Mouse (Mus musculus) intestine, postnatal 0 days (tissue): ENCODE results near the gene Rnaseh2a. TPM values are rescaled to one million over a fixed set of nuclear protein-coding genes. Genes with fewer than 3 reads are reported as not detected.
A peak's percentile ranks its signal among the peaks of the same experiment; 100 is the strongest.

Source experiments
- ATAC-seq: fragments of 200-750 bp; cut with Nextera tagmentation; 2 replicates; pipeline ENCODE4 v1.8.0; 2017; ENCODE audit warnings: mild to moderate bottlenecking, moderate TSS enrichment, moderate library complexity
- H3K27ac ChIP-seq: fragments of 300-500 bp; sonication (generic); 2 replicates; pipeline ENCODE4 v1.5.1; 2014; ENCODE audit warnings: mild to moderate bottlenecking, low read depth, low read length, moderate library complexity
- H3K27me3 ChIP-seq: fragments of 300-500 bp; sonication (generic); replicated peaks from 2 replicates; pipeline ENCODE4 v1.6.1; 2014; ENCODE audit warnings: low read length, mixed read lengths; ENCODE audit not compliant: control insufficient read depth, insufficient read depth
- H3K36me3 ChIP-seq: fragments of 300-500 bp; sonication (generic); 2 replicates; pipeline ENCODE4 v1.6.1; 2014; ENCODE audit warnings: mild to moderate bottlenecking, moderate library complexity; ENCODE audit not compliant: control insufficient read depth, insufficient read depth
- H3K4me1 ChIP-seq: fragments of 300-500 bp; sonication (generic); replicated peaks from 2 replicates; pipeline ENCODE4 v1.6.1; 2014; ENCODE audit warnings: antibody characterized with exemption, low read length, mixed read lengths; ENCODE audit not compliant: control insufficient read depth, insufficient read depth
- H3K4me2 ChIP-seq: fragments of 300-500 bp; sonication (generic); replicated peaks from 2 replicates; pipeline ENCODE4 v1.6.1; 2014; ENCODE audit warnings: low read depth, mild to moderate bottlenecking, moderate library complexity
- H3K4me3 ChIP-seq: fragments of 300-500 bp; sonication (generic); 2 replicates; pipeline ENCODE4 v1.5.1; 2014; ENCODE audit warnings: low read depth, low read length
- H3K9ac ChIP-seq: fragments of 300-500 bp; sonication (generic); 2 replicates; pipeline ENCODE4 v1.6.1; 2014; ENCODE audit warnings: mild to moderate bottlenecking, low read depth, low read length
- H3K9me3 ChIP-seq: fragments of 300-500 bp; sonication (generic); 2 replicates; pipeline ENCODE4 v1.6.1; 2016; ENCODE audit warnings: mixed run types; ENCODE audit not compliant: control insufficient read depth
- CTCF ChIP-seq: sonication (generic); IDR thresholded peaks from 2 replicates; pipeline ENCODE4 v1.5.1; 2016; ENCODE audit warnings: low read depth, mild to moderate bottlenecking, control low read depth, antibody characterized with exemption, moderate library complexity
- WGBS: fragments of 180-500 bp; shearing (Covaris S2); extraction: QIAGEN DNeasy Blood & Tissue Kit; methylation state at CpG from one replicate; pipeline ENCODE4 v1.1.7; 2014; 5-methylcytosine and 5-hydroxymethylcytosine counted together
- polyA plus RNA-seq: library from polyadenylated mRNA; unstranded; fragments of >200 nt; fragmentation: Nextera tagmentation; extraction: Ambion mirVana; gene quantifications from 2 replicates; pipeline ENCODE4 v1.2.1, GENCODE M21; 2015

The Rnaseh2a gene
- polyA plus RNA-seq, 1 experiment from 2014 or later = 53.2 TPM

GRCm38 (mm10) chr8:84970135-84970790 lies 696 bp upstream of the Rnaseh2a start:
- 5% methylated on average over 21 of the region's 21 CpGs for WGBS
- Histone ChIP-seq H3K9ac (peak overlapping the region; percentile 81), H3K36me3 (peaks cover 27% of the 10 kb centered on the region), H3K4me2 (peak overlapping the region; percentile 74), H3K4me3 (peak overlapping the region; percentile 64), H3K9me3 (no peaks in the 10 kb centered on the region), H3K27ac (no peak overlapping the region), H3K27me3 (no peaks in the 10 kb centered on the region), H3K4me1 (0 out of 2 replicates have a peak, but pooled peaks cover 6% of the 10 kb centered on the region)
- no peak for ATAC-seq
- TF ChIP-seq CTCF = no peak

GRCm38 (mm10) chr8:84968650-84969049 lies 917 bp downstream of the Rnaseh2a start:
- peaks cover 6% of the 10 kb centered on the region; the same call in 1 of the 2 replicates for H3K4me1 ChIP-seq
- H3K27ac ChIP-seq = peak overlapping the region; percentile 87
- H3K9ac ChIP-seq = peak overlapping the region; percentile 81
- peaks cover 27% of the 10 kb centered on the region for H3K36me3 ChIP-seq
- H3K4me3 ChIP-seq = peak overlapping the region; percentile 64
- no peaks in the 10 kb centered on the region for H3K27me3 ChIP-seq
- peak overlapping the region; percentile 74 for H3K4me2 ChIP-seq
- 5% methylated on average over 2 of the region's 2 CpGs for WGBS
- ATAC-seq = no peak
- H3K9me3 ChIP-seq = no peaks in the 10 kb centered on the region
- no peak for TF ChIP-seq CTCF

GRCm38 (mm10) chr8:84967532-84968304 lies 1.8 kb downstream of the Rnaseh2a start:
- WGBS = 90% methylated on average over 13 of the region's 13 CpGs
- Histone ChIP-seq H3K9ac (no peak overlapping the region), H3K27ac (peak overlapping the region; percentile 1; the same call in 1 of the 2 replicates), H3K4me2 (no peak overlapping the region; the same call in 1 of the 2 replicates), H3K27me3 (no peaks in the 10 kb centered on the region), H3K36me3 (peaks cover 22% of the 10 kb centered on the region), H3K4me3 (no peak overlapping the region), H3K9me3 (no peaks in the 10 kb centered on the region), H3K4me1 (peaks cover 6% of the 10 kb centered on the region; the same call in 1 of the 2 replicates)
- no peak for ATAC-seq
- TF ChIP-seq CTCF = no peak

- H3K9ac ChIP-seq = no peak overlapping the region
- peak overlapping the region; percentile 92 for H3K4me2 ChIP-seq
- H3K4me3 ChIP-seq = no peak overlapping the region
- H3K27ac ChIP-seq = 0 out of 2 replicates have a peak overlapping the region, but pooled peaks have one; percentile 15
- H3K36me3 ChIP-seq = peaks cover 11% of the 10 kb centered on the region; the same call in 1 of the 2 replicates
- no peaks in the 10 kb centered on the region for H3K27me3 ChIP-seq
- no peaks in the 10 kb centered on the region for H3K9me3 ChIP-seq
- WGBS = 21% methylated on average over 3 of the region's 3 CpGs
- no peak for TF ChIP-seq CTCF
- ATAC-seq = no peak
- peaks cover 6% of the 10 kb centered on the region; the same call in 1 of the 2 replicates for H3K4me1 ChIP-seq
Measured at GRCm38 (mm10) chr8:84966603-84967002, 3.0 kb downstream of the Rnaseh2a start.

- Histone ChIP-seq H3K9me3 (no peaks in the 10 kb centered on the region), H3K36me3 (peaks cover 3% of the 10 kb centered on the region; the same call in 1 of the 2 replicates), H3K9ac (peak overlapping the region; percentile 51), H3K4me1 (peaks cover 6% of the 10 kb centered on the region; the same call in 1 of the 2 replicates), H3K27me3 (no peaks in the 10 kb centered on the region), H3K4me3 (peak overlapping the region; percentile 56), H3K27ac (peak overlapping the region; percentile 54; the same call in 1 of the 2 replicates), H3K4me2 (peak overlapping the region; percentile 92)
- under 1% methylated on average over 41 of the region's 41 CpGs for WGBS
- TF ChIP-seq CTCF = no peak
- ATAC-seq = peak; percentile 84
Measured at GRCm38 (mm10) chr8:84965731-84966291, 3.8 kb downstream of the Rnaseh2a start.

GRCm38 (mm10) chr8:84963952-84964351 lies 5.6 kb downstream of the Rnaseh2a start:
- H3K4me3 ChIP-seq = no peak overlapping the region
- H3K4me2 ChIP-seq = no peak overlapping the region
- ATAC-seq = no peak
- no peaks in the 10 kb centered on the region for H3K9me3 ChIP-seq
- WGBS = 80% methylated on average over 4 of the region's 4 CpGs
- no peaks in the 10 kb centered on the region for H3K27me3 ChIP-seq
- peak; percentile 39 for TF ChIP-seq CTCF
- H3K4me1 ChIP-seq = peaks cover 6% of the 10 kb centered on the region; the same call in 1 of the 2 replicates
- peaks cover 7% of the 10 kb centered on the region; the same call in 1 of the 2 replicates for H3K36me3 ChIP-seq
- H3K27ac ChIP-seq = no peak overlapping the region
- H3K9ac ChIP-seq = no peak overlapping the region
